ENCODE assay signal across 20 mouse cellular contexts in genomic region chr7:112647417-112647816, GRCm38 (mm10). TPM values are rescaled to one million over a fixed set of nuclear protein-coding genes. Genes with fewer than 3 reads are reported as not detected.
"Had no signal": no experiment of that assay in that cellular context is flagged by ENCODE, and none has a peak within 500 bp of the region (broad histone marks: within the 10 kb centered on the region; RNA-seq: fewer than 3 reads in every experiment).

No protein-coding gene starts in this region.

- H3K4me2 ChIP-seq: intestine, embryonic 15.5 days; kidney, embryonic 15.5 days; limb, embryonic 13.5 days; liver, embryonic 11.5 days; lung, embryonic 15.5 days; midbrain, embryonic 12.5 days; midbrain, embryonic 15.5 days; neural tube, embryonic 13.5 days had no signal

- H3K27ac ChIP-seq: intestine, embryonic 15.5 days; kidney, embryonic 15.5 days; limb, embryonic 10.5 days; limb, embryonic 13.5 days; liver, embryonic 14.5 days; lung, embryonic 15.5 days; macrophage; midbrain, embryonic 12.5 days; midbrain, embryonic 15.5 days; neural tube, embryonic 13.5 days; stomach, postnatal 0 days had no signal

- H3K9ac ChIP-seq: intestine, embryonic 15.5 days; kidney, embryonic 15.5 days; limb, embryonic 13.5 days; liver, embryonic 14.5 days; liver, postnatal 0 days; lung, embryonic 15.5 days; midbrain, embryonic 12.5 days; midbrain, embryonic 15.5 days; neural tube, embryonic 13.5 days had no signal

- DNase-seq: kidney, adult 11 months; kidney, adult 8-10 months; kidney, postnatal 10 days; kidney, postnatal 36 days; liver, postnatal 0 days; thymus, adult 2 months; thymus, postnatal 14 days had no signal

- ATAC-seq: intestine, embryonic 15.5 days; liver, postnatal 0 days; midbrain, embryonic 15.5 days had no signal

- H3K9me3 ChIP-seq: intestine, embryonic 15.5 days; kidney, embryonic 15.5 days; limb, embryonic 10.5 days; lung, embryonic 15.5 days; midbrain, embryonic 12.5 days; midbrain, embryonic 15.5 days had no signal

- H3K27me3 ChIP-seq: intestine, embryonic 15.5 days; kidney, embryonic 15.5 days; limb, embryonic 13.5 days; lung, embryonic 15.5 days; midbrain, embryonic 12.5 days; midbrain, embryonic 15.5 days; neural tube, embryonic 13.5 days had no signal

- H3K4me1 ChIP-seq: intestine, embryonic 15.5 days; limb, embryonic 10.5 days; limb, embryonic 13.5 days; midbrain, embryonic 12.5 days; midbrain, embryonic 15.5 days; neural tube, embryonic 13.5 days had no signal

- H3K4me3 ChIP-seq: intestine, embryonic 15.5 days; kidney, embryonic 15.5 days; limb, embryonic 10.5 days; limb, embryonic 13.5 days; lung, embryonic 15.5 days; midbrain, embryonic 12.5 days; midbrain, embryonic 15.5 days; neural tube, embryonic 13.5 days had no signal

- H3K36me3 ChIP-seq: intestine, embryonic 15.5 days; kidney, embryonic 15.5 days; limb, embryonic 10.5 days; limb, embryonic 13.5 days; lung, embryonic 15.5 days; midbrain, embryonic 12.5 days; midbrain, embryonic 15.5 days; neural tube, embryonic 13.5 days had no signal

RNA-seq across cellular contexts. Expression of gene Tead1, which starts 31.7 kb away (rescaled TPM):
- total RNA-seq: megakaryocyte, adult 5-6 weeks had no signal
- polyA plus RNA-seq: macrophage had no signal
